Mouse (Mus musculus) myocyte (in vitro differentiated cells): ENCODE measurements around the gene Wbp11.

ENCODE experiments used
- CEBPB ChIP-seq: IDR thresholded peaks from 2 replicates; pipeline ENCODE4 v1.6.1; 2011; ENCODE audit warnings: mild to moderate bottlenecking, moderate library complexity; ENCODE audit not compliant: poor library complexity, insufficient read depth, severe bottlenecking
- E2F4 ChIP-seq: IDR thresholded peaks from one replicate; pipeline ENCODE4 v1.6.1; 2011; ENCODE audit warnings: mild to moderate bottlenecking, control low read depth, moderate library complexity; ENCODE audit not compliant: insufficient read depth
- MAX ChIP-seq: IDR thresholded peaks from one replicate; pipeline ENCODE4 v1.6.1; 2011; ENCODE audit warnings: low read depth, mild to moderate bottlenecking, control low read depth
- POLR2A ChIP-seq: IDR thresholded peaks from one replicate; pipeline ENCODE4 v1.6.1; 2011; ENCODE audit warnings: low read depth, mild to moderate bottlenecking, control low read depth, moderate library complexity; ENCODE audit not compliant: insufficient read length
- POLR2AphosphoS2 ChIP-seq: IDR thresholded peaks from one replicate; pipeline ENCODE4 v1.6.1; 2011; ENCODE audit warnings: low read depth, control low read depth; ENCODE audit not compliant: insufficient read length
- REST ChIP-seq: IDR thresholded peaks from one replicate; pipeline ENCODE4 v1.6.1; 2011; ENCODE audit warnings: mild to moderate bottlenecking, control low read depth, moderate library complexity; ENCODE audit not compliant: insufficient read depth, insufficient read length
- USF1 ChIP-seq: IDR thresholded peaks from one replicate; pipeline ENCODE4 v1.6.1; 2011; ENCODE audit warnings: low read depth, mild to moderate bottlenecking, control low read depth, moderate library complexity

DNA sequence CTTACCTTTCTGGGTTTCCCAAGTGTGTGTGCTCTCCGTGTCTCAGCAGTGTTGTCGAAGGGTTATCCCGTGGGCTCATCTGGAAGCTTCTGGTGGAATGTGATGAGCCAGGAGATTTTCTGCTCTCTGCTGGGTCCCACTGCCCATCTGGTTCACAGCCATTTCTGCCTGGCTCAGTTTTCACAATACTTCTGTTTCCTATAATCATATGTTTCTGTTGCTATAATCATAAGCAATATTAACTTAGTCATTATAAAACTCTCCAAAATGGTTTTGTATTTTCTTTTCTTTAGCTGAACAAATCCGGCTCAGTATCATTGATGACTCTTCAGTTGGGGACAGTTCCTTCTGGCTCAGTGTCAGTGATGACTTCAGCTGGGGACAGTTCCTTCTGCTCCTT lies 7.3 kb upstream of the Wbp11 start, which contains the start of gene Smco3:
- TF ChIP-seq USF1 (no peak), POLR2AphosphoS2 (no peak), POLR2A (no peak), REST (no peak), E2F4 (no peak), CEBPB (no peak), MAX (no peak)
